Mouse (Mus musculus): ENCODE measurements around the gene Zhx3.

Zhx3 gene

GRCm38 (mm10) chr2:160764386-160764785, 108.4 kb downstream of the Zhx3 start:
- no peak for DNase-seq (ENCODE audit: low read depth in 1 of 2, low spot score in 2 of 2)

DNA sequence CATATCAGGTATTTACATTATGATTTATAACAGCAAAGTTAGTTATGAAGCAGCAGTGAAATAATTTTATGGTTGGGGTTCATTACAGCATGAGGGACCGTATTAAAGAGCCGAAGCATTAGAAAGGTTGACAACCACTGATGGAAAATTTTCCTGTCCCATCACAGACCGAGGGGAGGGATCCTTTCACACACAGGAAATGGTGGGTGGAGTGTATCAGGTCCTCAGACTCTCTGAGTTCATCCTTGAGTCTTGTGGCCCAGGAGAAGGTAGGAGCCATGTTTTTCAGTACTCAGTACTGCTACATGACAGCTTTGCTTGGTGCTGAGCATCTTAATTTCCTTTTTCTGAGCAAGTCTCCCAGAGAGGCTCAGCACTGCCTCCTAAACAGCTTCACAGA, 109.0 kb downstream of the Zhx3 start:
- DNase-seq (ENCODE audit: low read depth in 1 of 2, low spot score in 2 of 2) = no peak

DNA sequence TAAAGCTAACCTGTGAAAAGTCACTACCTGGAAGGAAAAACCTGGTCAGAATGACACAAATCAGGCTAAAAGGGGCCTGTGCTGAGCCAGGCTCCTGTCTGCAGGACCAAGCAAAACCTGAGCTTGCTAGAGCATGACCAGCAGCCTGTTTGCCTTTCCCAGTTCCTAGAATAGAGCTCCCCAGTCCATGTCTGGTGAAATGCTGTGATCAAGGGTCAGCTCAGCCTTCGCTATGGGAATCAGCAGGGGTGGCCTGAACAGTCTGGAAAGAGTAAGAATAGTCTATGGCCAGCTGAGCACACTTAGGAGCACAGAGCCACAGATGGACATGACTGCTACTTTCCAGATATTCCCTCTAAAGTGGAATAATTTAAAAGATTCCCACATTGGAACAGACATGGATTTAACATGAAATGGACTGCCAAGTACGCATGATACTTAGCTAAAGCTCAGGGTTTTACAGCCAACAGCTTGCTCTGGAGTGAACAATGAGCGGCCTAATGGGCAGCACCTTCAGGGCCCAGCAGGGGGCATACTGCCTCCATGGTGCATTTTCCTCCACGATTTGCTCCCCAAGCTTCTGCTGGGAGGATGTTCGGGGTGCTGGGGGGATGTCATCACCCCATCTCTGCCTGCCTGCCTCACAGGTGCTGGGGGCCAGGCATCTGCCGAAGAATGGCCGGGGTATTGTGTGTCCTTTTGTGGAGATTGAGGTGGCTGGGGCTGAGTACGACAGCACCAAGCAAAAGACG, 112.2 kb downstream of the Zhx3 start:
- DNase-seq (ENCODE audit: low read depth in 1 of 2, low spot score in 2 of 2) = no peak

DNA sequence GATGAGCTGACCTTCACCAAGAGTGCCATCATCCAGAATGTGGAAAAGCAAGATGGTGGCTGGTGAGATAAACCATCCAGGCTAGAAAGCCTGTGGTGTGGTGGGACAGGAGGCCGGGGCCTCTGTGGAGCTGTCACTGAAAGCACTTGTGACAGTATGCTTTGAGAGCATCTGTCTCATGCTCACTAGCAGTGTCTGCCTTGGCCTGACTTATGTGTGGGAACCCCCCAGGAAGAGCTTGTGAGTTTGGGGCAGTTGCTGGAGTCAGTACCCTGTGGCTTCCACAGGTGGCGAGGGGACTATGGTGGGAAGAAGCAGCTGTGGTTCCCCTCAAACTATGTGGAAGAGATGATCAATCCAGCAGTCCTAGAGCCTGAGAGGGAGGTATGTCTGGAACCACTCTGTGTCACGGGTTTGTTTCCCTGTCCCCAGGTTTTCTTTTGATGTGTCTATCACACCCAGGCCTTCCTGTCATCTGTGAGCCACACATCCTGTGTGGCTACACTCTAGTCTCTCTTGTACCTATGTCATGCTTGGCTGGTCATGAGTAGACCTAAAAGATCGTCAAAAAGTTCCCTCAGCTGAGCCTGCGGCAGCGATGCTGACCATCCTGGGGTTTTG, 116.1 kb downstream of the Zhx3 start:
- no peak for DNase-seq (ENCODE audit: low read depth in 1 of 2, low spot score in 2 of 2)

- DNase-seq (ENCODE audit: low read depth in 1 of 2, low spot score in 2 of 2) = no peak
Observed at GRCm38 (mm10) chr2:160747075-160747474, 125.7 kb downstream of the Zhx3 start.

- DNase-seq (ENCODE audit: low read depth in 1 of 2, low spot score in 2 of 2) = no peak
Observed at GRCm38 (mm10) chr2:160746637-160747036, 126.2 kb downstream of the Zhx3 start.

DNA sequence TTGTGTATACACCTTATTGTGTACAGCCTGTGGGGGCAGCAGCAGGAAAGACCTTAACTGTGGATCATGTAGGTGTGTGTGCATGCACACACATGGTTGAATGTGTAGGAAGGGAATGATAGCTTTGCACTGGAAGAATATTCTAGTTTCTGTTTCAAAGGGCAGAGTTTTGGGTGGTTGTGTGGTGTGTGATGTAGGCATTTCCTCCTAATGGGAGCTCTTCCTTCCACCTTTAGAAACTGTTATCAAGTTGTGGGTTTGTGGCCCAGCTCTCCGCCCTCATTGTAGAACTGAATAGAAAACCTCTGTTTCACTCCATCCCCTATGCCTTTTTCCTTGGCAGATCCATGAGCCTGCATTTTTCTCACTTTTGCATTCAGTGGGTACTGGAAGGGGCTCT, 127.3 kb downstream of the Zhx3 start:
- no peak for DNase-seq (ENCODE audit: low read depth in 1 of 2, low spot score in 2 of 2)

DNA sequence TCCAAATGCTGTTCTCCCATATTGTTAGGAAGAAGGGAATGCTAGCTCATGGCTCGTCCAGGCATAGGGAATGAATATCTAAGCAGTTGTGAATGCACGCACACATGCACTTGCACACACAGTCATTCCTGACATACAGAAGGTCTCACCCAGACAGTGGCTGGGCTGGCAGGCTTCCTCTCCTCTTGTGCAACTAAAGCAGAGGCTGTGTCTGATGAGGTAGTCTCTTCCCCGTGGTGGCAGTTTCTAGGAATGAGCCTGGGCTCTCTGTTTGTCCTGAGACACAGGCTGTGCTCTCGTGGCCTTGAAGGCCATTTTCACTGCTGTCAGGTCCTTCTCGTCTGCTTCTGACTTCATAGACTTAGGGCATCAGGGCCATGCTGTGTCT, 128.0 kb downstream of the Zhx3 start:
- DNase-seq (ENCODE audit: low read depth in 1 of 2, low spot score in 2 of 2) = no peak

- no peak for DNase-seq (ENCODE audit: low read depth in 1 of 2, low spot score in 2 of 2)
Observed at GRCm38 (mm10) chr2:160744040-160744822, 128.6 kb downstream of the Zhx3 start.

DNA sequence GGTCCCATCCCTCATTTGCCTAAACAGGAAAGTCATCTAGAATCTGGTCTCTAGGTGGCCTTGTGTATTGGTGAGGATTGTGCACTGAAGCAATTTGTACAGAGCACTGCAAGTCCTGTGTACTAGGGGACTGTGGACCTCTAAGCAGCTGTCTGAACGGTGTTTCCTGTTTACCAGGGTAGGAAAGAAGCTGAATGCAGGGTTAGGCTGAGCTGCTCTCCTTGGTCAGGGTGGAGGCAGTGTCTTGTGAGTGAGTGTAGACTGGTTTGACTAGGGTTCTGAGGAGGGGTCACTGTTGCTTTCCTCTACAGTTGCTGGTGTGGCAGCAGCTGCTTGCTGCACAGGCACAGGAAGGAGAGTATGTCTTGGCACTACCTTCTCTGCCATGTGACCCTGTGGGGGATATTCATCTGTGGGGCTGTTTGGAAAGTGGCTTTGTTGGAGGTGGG, 130.6 kb downstream of the Zhx3 start:
- DNase-seq (ENCODE audit: low read depth in 1 of 2, low spot score in 2 of 2) = no peak

GRCm38 (mm10) chr2:160741580-160741979, 131.2 kb downstream of the Zhx3 start:
- DNase-seq (ENCODE audit: low read depth in 1 of 2, low spot score in 2 of 2) = no peak

- no peak for DNase-seq (ENCODE audit: low read depth in 1 of 2, low spot score in 2 of 2)
Observed at GRCm38 (mm10) chr2:160740521-160741156, 132.2 kb downstream of the Zhx3 start.

GRCm38 (mm10) chr2:160739647-160740356, 133.0 kb downstream of the Zhx3 start:
- no peak for DNase-seq (ENCODE audit: low read depth in 1 of 2, low spot score in 2 of 2)

- no peak for DNase-seq (ENCODE audit: low read depth in 1 of 2, low spot score in 2 of 2)
Observed at GRCm38 (mm10) chr2:160738354-160738753, 134.4 kb downstream of the Zhx3 start.

DNA sequence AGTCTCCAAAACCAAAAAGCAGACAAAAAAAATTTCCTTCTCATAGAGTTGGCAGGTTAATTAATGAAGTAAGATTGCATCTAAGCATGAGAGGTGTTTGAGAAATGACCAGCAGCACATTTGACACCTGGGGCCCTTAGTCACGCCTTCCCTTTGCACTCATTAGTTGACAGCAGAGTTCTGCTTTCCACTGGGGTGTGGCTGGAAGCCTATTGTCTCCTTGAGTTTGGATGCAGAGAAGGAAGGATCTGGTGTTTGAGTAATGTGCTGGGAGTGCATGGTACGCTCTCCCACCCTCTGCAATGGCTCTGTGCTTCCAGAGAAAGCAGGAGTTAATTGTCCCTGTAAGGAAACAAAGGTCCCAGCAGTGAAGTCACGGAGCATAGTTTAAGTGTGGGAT, 136.3 kb downstream of the Zhx3 start:
- DNase-seq (ENCODE audit: low read depth in 1 of 2, low spot score in 2 of 2) = no peak

DNA sequence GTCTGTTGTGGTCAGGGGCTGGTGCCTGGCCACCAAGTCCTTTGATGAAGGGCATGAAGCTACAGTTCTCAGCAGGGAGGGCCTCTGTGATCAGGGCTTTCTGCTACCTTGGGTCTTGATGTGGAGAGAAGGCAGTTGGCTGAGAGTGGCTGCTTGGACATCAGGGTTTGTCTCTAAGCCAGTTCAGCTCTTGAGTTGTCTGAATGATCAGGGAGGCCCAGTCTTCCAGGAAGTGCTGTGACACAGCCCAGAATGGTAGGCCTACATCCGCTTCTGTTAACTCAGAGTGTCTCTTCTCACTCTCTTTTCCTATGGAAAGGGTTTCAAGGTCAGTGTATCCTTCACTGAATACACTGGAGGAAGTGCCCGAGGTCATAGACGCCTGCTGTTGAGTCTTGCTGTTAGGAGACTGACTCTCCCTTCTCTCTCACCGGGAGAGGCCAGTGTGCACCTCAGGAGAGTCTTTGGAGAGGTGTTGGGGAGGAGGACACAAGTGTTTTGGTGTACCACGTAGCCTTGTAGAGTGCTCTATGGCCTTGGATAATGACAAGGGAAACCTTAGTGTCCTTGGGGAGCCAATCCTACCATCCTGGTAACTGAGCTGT, 137.0 kb downstream of the Zhx3 start:
- no peak for DNase-seq (ENCODE audit: low read depth in 1 of 2, low spot score in 2 of 2)

DNA sequence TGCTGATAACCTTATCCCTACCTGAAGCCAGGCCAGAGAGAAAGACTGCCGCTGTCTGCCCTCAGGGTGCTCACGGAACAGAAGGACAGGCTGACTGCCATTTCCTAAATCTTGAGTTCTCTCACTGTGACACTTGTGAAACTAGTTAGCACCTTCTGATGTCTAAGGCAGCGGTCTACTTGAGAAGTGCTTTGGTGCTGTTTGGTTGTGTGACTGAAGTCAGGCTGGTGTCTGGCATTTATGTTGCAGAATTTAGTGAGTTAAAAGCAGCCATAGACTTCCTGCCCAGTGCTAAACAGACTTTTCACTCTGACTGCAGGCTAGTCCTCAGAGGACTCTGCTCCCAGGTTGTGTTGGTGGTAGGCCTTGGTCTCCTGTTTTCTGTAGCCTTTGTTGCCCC, 138.5 kb downstream of the Zhx3 start:
- DNase-seq (ENCODE audit: low read depth in 1 of 2, low spot score in 2 of 2) = no peak

DNA sequence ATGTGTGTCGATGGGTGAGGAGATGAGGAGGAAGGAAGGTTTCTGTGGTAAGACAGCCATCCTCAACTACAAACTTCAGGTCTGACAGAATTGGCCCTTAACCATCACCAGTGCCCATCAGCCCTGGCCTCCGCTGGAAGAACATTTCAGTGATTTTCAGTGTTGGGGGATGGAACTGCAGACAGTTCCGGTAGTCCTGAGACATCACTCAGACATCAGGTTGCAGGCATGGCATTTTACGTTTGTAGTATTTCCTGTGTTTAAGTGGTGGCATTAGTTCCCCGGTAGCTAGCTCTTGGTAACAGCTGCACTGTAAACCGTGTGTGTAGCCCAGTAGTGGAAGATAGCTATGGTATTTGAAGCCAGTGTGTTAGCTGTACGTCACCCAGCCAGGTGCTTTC, 139.7 kb downstream of the Zhx3 start:
- no peak for DNase-seq (ENCODE audit: low read depth in 1 of 2, low spot score in 2 of 2)

GRCm38 (mm10) chr2:160732420-160732995, 140.3 kb downstream of the Zhx3 start:
- no peak for DNase-seq (ENCODE audit: low read depth in 1 of 2, low spot score in 2 of 2)

DNA sequence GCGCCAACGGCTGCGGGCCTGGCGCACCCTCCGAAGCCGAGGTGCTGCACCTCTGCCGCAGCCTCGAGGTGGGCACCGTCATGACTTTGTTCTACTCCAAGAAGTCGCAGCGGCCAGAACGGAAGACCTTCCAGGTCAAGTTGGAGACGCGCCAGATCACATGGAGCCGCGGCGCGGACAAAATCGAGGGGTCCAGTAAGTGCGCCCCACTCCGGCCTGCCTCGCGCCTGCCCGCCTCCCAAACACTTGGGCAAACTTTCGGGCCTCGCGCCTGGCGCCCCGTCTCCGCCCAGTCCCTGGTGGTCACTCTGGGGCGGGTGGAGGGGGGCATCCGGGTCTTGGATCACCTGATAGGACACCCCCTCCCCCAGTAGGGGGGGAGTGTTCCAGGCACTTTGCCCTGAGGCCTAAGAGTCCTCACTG, 140.9 kb downstream of the Zhx3 start:
- DNase-seq (ENCODE audit: low read depth in 1 of 2, low spot score in 2 of 2) = no peak

All from monocyte, adult 2 months (primary cell).